Mouse (Mus musculus): ENCODE results near the gene Dennd1a. TPM values are rescaled to one million over a fixed set of nuclear protein-coding genes. Genes with fewer than 3 reads are reported as not detected.

The Dennd1a gene
- polyA plus RNA-seq, 1 experiment from 2014 or later, result 14.4 TPM

Small RNA genes lying within 50 kb of the gene (microRNA-seq; reads per million reads assigned to microRNA genes)
- gene Gm44455, result not detected

Other genes with a start within 250 kb of the Dennd1a start
- 22.1 and 23.6 TPM in 2 replicates for gene Lhx2, start 51.9 kb upstream of the Dennd1a start, polyA plus RNA-seq (2015; fragmentation: Nextera tagmentation; extraction: Ambion mirVana)
- gene Nek6, start 224.3 kb upstream of the Dennd1a start, polyA plus RNA-seq (2015; fragmentation: Nextera tagmentation; extraction: Ambion mirVana), result 57.3 and 58.0 TPM in 2 replicates